Mouse (Mus musculus): ENCODE results near the gene Aff3.

Aff3 gene

GRCm38 (mm10) chr1:38545282-38545945 lies 119.3 kb downstream of the Aff3 start:
- DNase-seq (ENCODE audit: low read depth), result no peak

DNA sequence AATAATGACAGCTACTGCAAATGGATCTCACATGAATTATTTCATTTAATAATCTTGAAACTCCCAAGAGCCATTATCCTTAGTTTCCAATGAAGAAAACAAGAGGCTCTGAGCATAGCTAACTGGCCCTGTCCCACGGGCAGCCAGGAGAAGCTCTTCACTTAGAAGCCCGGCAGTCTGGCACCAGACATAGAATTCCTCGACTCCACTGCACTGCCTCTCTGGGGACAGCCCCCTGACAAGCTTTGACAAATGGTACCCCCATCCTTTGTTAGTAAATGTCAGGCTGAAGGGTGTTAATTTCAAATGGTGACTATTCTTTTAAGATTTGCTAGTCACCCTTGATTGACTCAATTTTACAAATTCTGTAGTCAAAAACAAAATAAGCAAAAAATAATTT lies 120.3 kb downstream of the Aff3 start:
- DNase-seq (ENCODE audit: low read depth), result no peak

DNA sequence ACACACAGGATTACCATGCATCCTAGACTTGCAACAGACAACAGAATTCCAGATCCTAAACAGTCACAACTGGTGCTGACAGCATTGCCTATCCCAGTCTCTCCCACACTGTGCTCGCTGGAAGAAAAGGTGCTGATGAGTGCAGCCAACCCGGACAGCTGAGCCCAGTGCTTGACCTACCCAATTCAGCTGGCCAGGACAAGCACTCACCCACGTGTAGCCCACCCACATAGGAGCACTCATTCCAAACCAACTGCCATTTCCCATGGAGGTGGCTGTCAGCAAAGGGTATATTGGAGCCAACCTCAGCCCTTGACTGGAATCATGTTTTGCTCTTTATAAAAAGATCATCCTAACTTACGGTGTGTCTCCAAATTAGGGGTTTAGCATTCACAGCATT lies 123.2 kb downstream of the Aff3 start:
- no peak for DNase-seq (ENCODE audit: low read depth)

DNA sequence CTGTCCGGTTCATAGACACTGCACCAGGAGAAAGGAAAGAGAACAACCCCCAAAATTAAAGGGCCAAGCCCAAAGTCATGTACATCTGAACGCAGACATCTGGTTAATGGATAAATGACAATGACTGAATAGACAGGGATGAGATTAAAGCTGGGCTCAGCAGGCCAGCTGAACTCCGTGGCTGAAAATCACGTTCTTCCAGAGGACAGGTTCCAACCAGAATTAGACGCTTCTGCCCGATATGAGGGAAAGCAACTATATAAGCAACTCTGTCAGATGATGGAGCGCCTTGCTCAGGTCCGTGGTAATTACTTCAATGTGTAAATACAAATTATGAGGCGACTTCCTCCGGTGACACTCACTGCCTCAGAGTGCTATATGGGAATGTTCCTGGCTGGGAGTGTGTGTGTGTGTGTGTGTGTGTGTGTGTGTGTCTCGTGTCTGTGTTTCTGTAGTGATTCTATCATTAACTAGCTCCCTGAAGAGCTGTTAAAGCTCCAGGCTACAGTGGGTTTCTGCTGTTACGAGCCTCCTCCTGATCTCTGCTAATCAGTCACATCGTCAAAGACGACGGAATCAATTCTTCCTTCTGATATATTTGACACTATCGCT lies 127.7 kb downstream of the Aff3 start:
- DNase-seq (ENCODE audit: low read depth), result no peak

GRCm38 (mm10) chr1:38532581-38532980 lies 132.2 kb downstream of the Aff3 start:
- DNase-seq (ENCODE audit: low read depth), result no peak

GRCm38 (mm10) chr1:38528607-38529006 lies 136.1 kb downstream of the Aff3 start:
- DNase-seq (ENCODE audit: low read depth), result no peak

GRCm38 (mm10) chr1:38526568-38526967 lies 138.2 kb downstream of the Aff3 start:
- DNase-seq (ENCODE audit: low read depth), result no peak

- no peak for DNase-seq (ENCODE audit: low read depth)
Observed at GRCm38 (mm10) chr1:38521651-38522050, 143.1 kb downstream of the Aff3 start.

DNA sequence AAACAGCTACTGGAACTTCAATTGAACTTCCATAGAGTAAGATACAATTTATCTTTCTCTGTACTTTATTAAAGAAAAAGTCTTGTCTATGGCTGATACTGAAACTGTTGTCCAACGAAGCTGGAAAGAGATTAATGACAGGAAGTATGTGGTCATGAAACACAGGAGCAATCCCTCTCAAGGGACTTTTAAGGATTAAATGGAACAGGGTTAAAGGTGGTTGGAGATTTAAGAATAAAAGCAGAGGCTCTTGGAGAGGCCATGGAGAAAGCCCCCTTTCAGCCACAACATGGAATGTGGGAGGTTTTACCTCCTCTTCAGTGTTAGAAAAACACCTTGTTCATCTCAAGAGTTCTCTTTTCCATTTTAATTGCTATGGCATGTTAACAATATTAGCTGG lies 148.5 kb downstream of the Aff3 start:
- no peak for DNase-seq (ENCODE audit: low read depth)

GRCm38 (mm10) chr1:38514634-38515011 lies 150.1 kb downstream of the Aff3 start:
- no peak for DNase-seq (ENCODE audit: low read depth)

GRCm38 (mm10) chr1:38513970-38514633 lies 150.7 kb downstream of the Aff3 start:
- DNase-seq (ENCODE audit: low read depth), result no peak

DNA sequence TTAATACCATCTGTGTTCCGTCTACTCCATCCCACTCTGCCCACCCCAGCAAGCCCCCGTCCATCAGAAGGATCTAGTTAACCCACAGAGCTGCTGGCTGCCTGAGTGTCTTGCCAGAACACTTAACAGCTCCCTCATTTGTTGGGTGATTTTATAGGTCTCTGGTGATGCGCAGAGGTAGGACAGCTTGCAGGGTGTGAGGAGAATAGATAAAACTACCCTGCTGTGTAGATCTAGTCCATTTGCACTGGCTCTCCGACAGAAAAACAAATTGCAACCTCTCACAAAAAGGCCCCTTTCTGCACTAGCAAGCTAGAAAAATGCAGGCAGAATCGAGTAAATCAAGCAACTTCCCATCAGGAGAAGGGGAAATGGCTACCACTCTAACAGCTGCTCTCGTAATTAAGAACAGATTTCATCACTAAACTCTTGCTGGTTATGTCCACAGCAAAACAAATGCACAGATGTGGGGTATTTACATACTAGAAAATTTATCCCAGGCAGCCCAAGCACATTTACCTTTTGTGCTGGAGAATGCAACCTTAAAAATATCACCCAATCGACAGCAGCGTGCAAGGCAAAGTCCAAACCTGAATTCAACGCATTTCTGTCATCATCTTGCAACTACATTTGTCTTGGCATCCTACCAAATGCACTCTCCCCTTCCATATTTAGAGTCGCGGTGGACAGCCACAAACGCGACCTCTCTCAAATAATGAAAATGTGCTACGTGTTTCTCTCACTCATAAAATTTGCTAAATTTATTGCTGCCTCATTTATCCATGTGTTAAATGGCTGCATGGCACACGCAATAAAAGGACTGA lies 152.3 kb downstream of the Aff3 start:
- DNase-seq (ENCODE audit: low read depth), result peak; percentile 0

GRCm38 (mm10) chr1:38511076-38511475 lies 153.7 kb downstream of the Aff3 start:
- DNase-seq (ENCODE audit: low read depth), result no peak

GRCm38 (mm10) chr1:38509301-38509700 lies 155.5 kb downstream of the Aff3 start:
- DNase-seq (ENCODE audit: low read depth), result no peak

- no peak for DNase-seq (ENCODE audit: low read depth)
Observed at GRCm38 (mm10) chr1:38507636-38508179, 157.0 kb downstream of the Aff3 start.

DNA sequence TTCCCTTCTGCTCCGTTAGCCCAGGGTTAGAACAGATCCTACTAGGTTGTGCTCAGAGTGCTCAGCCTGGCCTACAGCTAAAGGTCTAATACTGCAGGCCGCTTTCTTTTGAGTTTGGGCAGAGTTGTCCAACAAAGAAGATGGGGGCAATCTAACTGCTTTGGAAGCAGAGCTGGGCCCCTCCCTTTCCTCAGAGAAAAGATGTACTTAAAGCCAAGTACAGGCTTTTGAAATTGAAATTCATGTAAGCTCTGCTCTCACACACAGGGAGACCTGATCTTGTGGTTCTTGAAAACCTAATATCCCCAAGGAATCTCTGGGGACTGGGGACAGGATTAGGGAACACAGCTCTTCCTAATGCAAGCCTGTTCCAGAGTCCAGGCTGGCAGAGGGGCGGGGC lies 158.4 kb downstream of the Aff3 start:
- no peak for DNase-seq (ENCODE audit: low read depth)

DNA sequence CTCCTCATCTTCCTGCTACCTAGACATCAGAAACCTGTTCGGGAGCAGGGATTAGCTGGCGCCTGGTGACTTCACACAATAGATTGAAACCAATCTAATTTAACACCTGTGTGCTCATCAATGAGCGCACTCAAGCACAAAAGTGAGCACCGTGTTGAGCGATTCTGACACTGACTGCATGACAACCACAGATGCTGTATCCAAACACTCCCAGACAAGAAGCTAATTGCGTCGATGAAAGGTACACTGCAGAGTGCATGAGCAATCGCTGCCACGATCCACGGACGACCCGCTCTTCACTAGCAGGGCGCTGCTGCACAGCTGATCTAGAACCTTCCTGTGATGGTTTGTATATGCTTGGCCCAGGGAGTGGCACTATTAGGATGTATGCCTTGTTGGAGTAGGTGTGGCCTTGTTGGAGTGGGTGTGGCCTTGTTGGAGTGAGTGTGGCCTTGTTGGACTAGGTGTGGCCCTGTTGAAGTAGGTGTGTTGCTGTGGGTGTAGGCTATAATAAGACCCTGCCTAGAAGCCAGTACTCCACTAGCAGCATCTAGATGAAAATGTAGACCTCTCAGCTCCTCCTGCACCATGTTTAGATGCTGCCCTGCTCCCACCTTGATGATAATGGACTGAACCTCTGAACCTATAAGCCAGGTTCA lies 161.2 kb downstream of the Aff3 start:
- DNase-seq (ENCODE audit: low read depth), result no peak

GRCm38 (mm10) chr1:38502797-38503196 lies 162.0 kb downstream of the Aff3 start:
- DNase-seq (ENCODE audit: low read depth), result no peak

- DNase-seq (ENCODE audit: low read depth), result no peak
Observed at GRCm38 (mm10) chr1:38501231-38501630, 163.5 kb downstream of the Aff3 start.

DNA sequence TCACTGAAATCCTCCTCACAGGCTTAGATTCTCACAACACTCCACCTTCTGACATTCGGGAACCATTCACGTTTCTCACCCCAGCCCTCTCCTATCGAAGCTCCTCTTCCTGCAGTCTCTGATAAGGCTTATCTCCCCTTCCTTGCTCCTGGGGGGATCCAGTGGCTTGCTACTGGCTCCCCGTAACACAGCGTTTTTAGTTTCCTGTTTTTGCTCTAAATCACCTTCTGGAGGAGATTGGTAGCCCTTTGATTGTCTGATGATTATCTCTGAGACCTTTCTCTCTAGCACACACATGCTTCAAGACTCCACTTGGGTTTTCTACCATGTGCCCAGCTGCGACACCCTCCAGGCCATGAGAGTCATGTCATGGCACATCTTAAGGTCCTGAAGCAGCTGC lies 165.3 kb downstream of the Aff3 start:
- DNase-seq (ENCODE audit: low read depth), result no peak

GRCm38 (mm10) chr1:38497576-38497975 lies 167.2 kb downstream of the Aff3 start:
- no peak for DNase-seq (ENCODE audit: low read depth)
